Comparison of ENCODE assay signal across 9 mouse cellular contexts in the genomic region with DNA sequence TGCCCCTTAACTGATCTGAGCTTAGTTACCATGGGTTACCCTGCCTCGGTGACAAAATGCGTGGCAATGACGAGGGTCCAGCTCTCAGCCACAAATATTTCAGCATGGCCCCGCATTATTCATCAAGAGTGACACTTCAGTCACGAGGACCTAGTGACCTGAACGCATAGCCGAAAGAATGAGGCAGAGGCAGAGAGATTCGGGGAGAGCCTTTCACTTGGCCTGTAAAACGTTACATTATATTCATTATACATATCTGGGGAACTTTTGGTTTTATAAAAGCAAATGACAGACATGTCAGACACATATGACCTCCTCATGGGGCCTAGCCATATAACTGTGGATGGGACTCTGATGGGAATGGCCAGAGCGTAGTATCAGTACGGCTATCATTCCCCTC. TPM values are rescaled to one million over a fixed set of nuclear protein-coding genes. Genes with fewer than 3 reads are reported as not detected.
DNase-seq lines count a peak whose midpoint lies in the region; ATAC-seq lines count a peak whose summit lies in the region.
"Had no signal": no experiment of that assay in that cellular context is flagged by ENCODE, and none has a peak within 500 bp of the region (broad histone marks: within the 10 kb centered on the region; RNA-seq: fewer than 3 reads in every experiment).

TSS of gene Crhbp (minus strand) at position 101 of the 400 bp plus-strand sequence.

- WGBS in kidney, embryonic 14.5 days = 55% methylated on average over 11 of the region's 11 CpGs
- 64% methylated on average over 11 of the region's 11 CpGs for WGBS in embryonic facial prominence, embryonic 11.5 days
- 70% methylated on average over 11 of the region's 11 CpGs for WGBS in intestine, embryonic 15.5 days
- 37% methylated on average over 11 of the region's 11 CpGs for WGBS in midbrain, embryonic 14.5 days

- peak within 1 kb of the TSS; percentile 28; the same call in 1 of the 2 replicates for H3K9ac ChIP-seq in kidney, embryonic 14.5 days (ENCODE audit: low read depth, low read length)
- H3K9ac ChIP-seq in embryonic facial prominence, embryonic 11.5 days (replicated peaks; ENCODE audit: low read length) = peak within 1 kb of the TSS; percentile 57
- H3K9ac ChIP-seq in intestine, embryonic 15.5 days = peak within 1 kb of the TSS; percentile 20; the same call in 1 of the 2 replicates
- peak within 1 kb of the TSS; percentile 48 for H3K9ac ChIP-seq in midbrain, embryonic 14.5 days (replicated peaks; ENCODE audit: low read length)

- H3K27me3 ChIP-seq in kidney, embryonic 14.5 days (ENCODE audit: control insufficient read depth, insufficient read depth, low read length) = peaks cover 33% of the 10 kb centered on the region
- peaks cover 15% of the 10 kb centered on the region for H3K27me3 ChIP-seq in embryonic facial prominence, embryonic 11.5 days (ENCODE audit: control insufficient read depth, insufficient read depth, low read length)
- peaks cover 25% of the 10 kb centered on the region for H3K27me3 ChIP-seq in intestine, embryonic 15.5 days (replicated peaks)
- peaks cover 10% of the 10 kb centered on the region; the same call in 1 of the 2 replicates for H3K27me3 ChIP-seq in midbrain, embryonic 14.5 days (ENCODE audit: control insufficient read depth, insufficient read depth, low read length)

- H3K9me3 ChIP-seq in kidney, embryonic 14.5 days (ENCODE audit: control insufficient read depth, low read length) = no peaks in the 10 kb centered on the region
- H3K9me3 ChIP-seq in embryonic facial prominence, embryonic 11.5 days (replicated peaks; ENCODE audit: control insufficient read depth, low read length) = no peaks in the 10 kb centered on the region
- no peaks in the 10 kb centered on the region for H3K9me3 ChIP-seq in intestine, embryonic 15.5 days
- H3K9me3 ChIP-seq in midbrain, embryonic 14.5 days (ENCODE audit: control insufficient read depth, low read length) = no peaks in the 10 kb centered on the region
- H3K9me3 ChIP-seq: G1E had no signal

- H3K4me2 ChIP-seq in kidney, embryonic 14.5 days (replicated peaks; ENCODE audit: low read depth, low read length) = peak within 1 kb of the TSS; percentile 87
- H3K4me2 ChIP-seq in embryonic facial prominence, embryonic 11.5 days (ENCODE audit: low read depth, low read length) = peak within 1 kb of the TSS; percentile 89
- H3K4me2 ChIP-seq in intestine, embryonic 15.5 days (replicated peaks) = peak within 1 kb of the TSS; percentile 93
- H3K4me2 ChIP-seq in midbrain, embryonic 14.5 days (ENCODE audit: low read length) = peak within 1 kb of the TSS; percentile 87

- 0 out of 2 replicates have a peak, but pooled peaks cover 5% of the 10 kb centered on the region for H3K4me1 ChIP-seq in kidney, embryonic 14.5 days (ENCODE audit: control insufficient read depth, insufficient read depth, low read length)
- no peaks in the 10 kb centered on the region for H3K4me1 ChIP-seq in embryonic facial prominence, embryonic 11.5 days (ENCODE audit: control insufficient read depth, insufficient read depth, low read length)
- peaks cover 8% of the 10 kb centered on the region for H3K4me1 ChIP-seq in intestine, embryonic 15.5 days (replicated peaks)
- 0 out of 2 replicates have a peak, but pooled peaks cover 9% of the 10 kb centered on the region for H3K4me1 ChIP-seq in midbrain, embryonic 14.5 days (ENCODE audit: control insufficient read depth, insufficient read depth, low read length)

- no peaks in the 10 kb centered on the region for H3K36me3 ChIP-seq in kidney, embryonic 14.5 days (ENCODE audit: control insufficient read depth, insufficient read depth, low read length)
- no peaks in the 10 kb centered on the region for H3K36me3 ChIP-seq in embryonic facial prominence, embryonic 11.5 days (replicated peaks; ENCODE audit: control insufficient read depth, insufficient read depth, low read depth, low read length)
- no peaks in the 10 kb centered on the region for H3K36me3 ChIP-seq in intestine, embryonic 15.5 days
- H3K36me3 ChIP-seq in midbrain, embryonic 14.5 days (ENCODE audit: control insufficient read depth, insufficient read depth, low read length) = no peaks in the 10 kb centered on the region
- H3K36me3 ChIP-seq: G1E had no signal

- no peak for ATAC-seq in kidney, embryonic 14.5 days (ENCODE audit: low FRiP score, low TSS enrichment)
- ATAC-seq in embryonic facial prominence, embryonic 11.5 days (replicated peaks; ENCODE audit: insufficient number of reproducible peaks, low FRiP score, low TSS enrichment, low read depth) = no peak
- no peak for ATAC-seq in intestine, embryonic 15.5 days
- ATAC-seq in midbrain, embryonic 14.5 days (ENCODE audit: low FRiP score, low TSS enrichment) = no peak

- no peak for DNase-seq in kidney, adult 11 months
- DNase-seq in embryonic facial prominence, embryonic 11.5 days (ENCODE audit: low spot score) = no peak
- no peak for DNase-seq in midbrain, embryonic 14.5 days
- DNase-seq in adrenal gland, adult 18-20 months (ENCODE audit: low spot score in 2 of 2) = no peak
- DNase-seq in adrenal gland, adult (ENCODE audit: inconsistent age in 2 of 2, low spot score in 1 of 2) = no peak
- DNase-seq in gastrocnemius, postnatal 10 days = no peak

- no peak within 1 kb of the TSS for H3K27ac ChIP-seq in kidney, embryonic 14.5 days (ENCODE audit: low read depth, low read length)
- no peak within 1 kb of the TSS for H3K27ac ChIP-seq in embryonic facial prominence, embryonic 11.5 days (replicated peaks; ENCODE audit: low read depth, low read length)
- H3K27ac ChIP-seq in intestine, embryonic 15.5 days = no peak within 1 kb of the TSS
- H3K27ac ChIP-seq in midbrain, embryonic 14.5 days (replicated peaks; ENCODE audit: low read depth, low read length) = no peak within 1 kb of the TSS

- H3K4me3 ChIP-seq in kidney, embryonic 14.5 days (ENCODE audit: low read length) = peak within 1 kb of the TSS; percentile 38
- peak within 1 kb of the TSS; percentile 36 for H3K4me3 ChIP-seq in embryonic facial prominence, embryonic 11.5 days (ENCODE audit: low read depth, low read length)
- H3K4me3 ChIP-seq in intestine, embryonic 15.5 days (replicated peaks) = peak within 1 kb of the TSS; percentile 40
- H3K4me3 ChIP-seq in midbrain, embryonic 14.5 days (replicated peaks; ENCODE audit: low read depth, low read length) = peak within 1 kb of the TSS; percentile 44

RNA-seq across cellular contexts. Expression of gene Crhbp, which starts in this region (rescaled TPM):
- not detected in 2 replicates for polyA plus RNA-seq in kidney, embryonic 14.5 days (2014; fragmentation: Nextera tagmentation; extraction: Ambion mirVana)
- polyA plus RNA-seq in embryonic facial prominence, embryonic 11.5 days (2014; fragmentation: Nextera tagmentation; extraction: Ambion mirVana) = 2.0 and 5.3 TPM in 2 replicates
- polyA plus RNA-seq in intestine, embryonic 15.5 days (2015; fragmentation: Nextera tagmentation; extraction: Ambion mirVana) = 0.15 and 0.24 TPM in 2 replicates
- polyA plus RNA-seq in midbrain, embryonic 14.5 days (2014; fragmentation: Nextera tagmentation; extraction: Ambion mirVana) = 3.2 and 3.3 TPM in 2 replicates
- total RNA-seq in adrenal gland, adult 18-20 months (2021) = under 1 TPM in 1 of 2 experiments, not detected in 1; 0.29 TPM
- not detected for total RNA-seq in gastrocnemius, postnatal 10 days (2021)
- polyA plus RNA-seq: G1E had no signal
